Mouse (Mus musculus) embryonic fibroblast, embryonic 13.5 days (primary cell): ENCODE measurements at regions not wholly inside any gene's neighbourhood (a gene's known extent, or its start where the extent isn't known, plus 50 kb on each side); places are given as distances from the start of the nearest gene placed in this dataset.
"Not testable (repeated sequence)": the region's sequence is repeated elsewhere in the genome, so short reads cannot be mapped to it uniquely, and the experiment has no call there.

Experiments
- CTCF ChIP-seq: IDR thresholded peaks from 2 replicates; pipeline ENCODE4 v1.5.1; 2011; ENCODE audit warnings: mild to moderate bottlenecking, control low read depth, low read length, moderate library complexity, borderline replicate concordance; ENCODE audit not compliant: insufficient read depth
- POLR2A ChIP-seq: IDR thresholded peaks from 2 replicates; pipeline ENCODE4 v1.6.1; 2011; ENCODE audit warnings: low read depth, mild to moderate bottlenecking, control low read depth, low read length, moderate library complexity

DNA sequence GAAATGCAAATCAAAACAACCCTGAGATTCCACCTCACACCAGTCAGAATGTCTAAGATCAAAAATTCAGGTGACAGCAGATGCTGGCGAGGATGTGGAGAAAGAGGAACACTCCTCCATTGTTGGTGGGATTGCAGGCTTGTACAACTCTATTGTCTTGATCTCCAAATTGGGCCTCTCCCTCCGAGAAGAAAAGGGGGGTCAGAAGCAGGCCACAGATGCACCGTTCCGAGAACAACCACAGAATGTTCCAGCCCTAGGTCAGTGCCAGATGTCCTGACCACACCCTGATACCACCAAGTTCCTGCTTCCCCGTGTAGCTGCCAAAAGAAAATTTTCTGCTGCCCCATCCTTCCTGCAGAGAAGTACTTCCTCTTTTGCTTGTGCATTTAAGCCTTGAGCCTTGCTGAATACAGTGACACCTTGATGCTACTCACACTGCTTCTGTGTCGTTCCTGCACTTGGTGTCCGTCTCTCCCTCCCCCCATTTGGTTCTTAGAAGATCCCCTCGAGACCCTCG lies 665.2 kb downstream of the Kcna4 start:
- not testable (repeated sequence) for TF ChIP-seq POLR2A, CTCF
